Mouse (Mus musculus) lung, embryonic 16.5 days (tissue): Measurements from ENCODE around the gene 6030408B16Rik. TPM values are rescaled to one million over a fixed set of nuclear protein-coding genes. Genes with fewer than 3 reads are reported as not detected.

Source experiments
- ATAC-seq: fragments of 200-750 bp; cut with Nextera tagmentation; 2 replicates; pipeline ENCODE4 v1.8.0; 2017; ENCODE audit warnings: low read depth, mild to moderate bottlenecking, moderate library complexity
- H3K27ac ChIP-seq: fragments of 300-500 bp; sonication (generic); 2 replicates; pipeline ENCODE4 v1.5.1; 2014; ENCODE audit warnings: mild to moderate bottlenecking, control low read depth, low read length
- H3K27me3 ChIP-seq: fragments of 300-500 bp; sonication (generic); 2 replicates; pipeline ENCODE4 v1.6.1; 2014; ENCODE audit warnings: low read depth, low read length, mixed read lengths; ENCODE audit not compliant: control insufficient read depth, insufficient read depth
- H3K36me3 ChIP-seq: fragments of 300-500 bp; sonication (generic); 2 replicates; pipeline ENCODE4 v1.6.1; 2014; ENCODE audit warnings: low read length; ENCODE audit not compliant: control insufficient read depth, insufficient read depth
- H3K4me1 ChIP-seq: fragments of 300-500 bp; sonication (generic); replicated peaks from 2 replicates; pipeline ENCODE4 v1.6.1; 2014; ENCODE audit warnings: low read length, mixed read lengths; ENCODE audit not compliant: control insufficient read depth, insufficient read depth
- H3K4me2 ChIP-seq: fragments of 300-500 bp; sonication (generic); 2 replicates; pipeline ENCODE4 v1.6.1; 2014; ENCODE audit warnings: low read depth, low read length, control low read depth
- H3K4me3 ChIP-seq: fragments of 300-500 bp; sonication (generic); 2 replicates; pipeline ENCODE4 v1.5.1; 2014; ENCODE audit warnings: mild to moderate bottlenecking, low read length, control low read depth
- H3K9ac ChIP-seq: fragments of 300-500 bp; sonication (generic); 2 replicates; pipeline ENCODE4 v1.6.1; 2014; ENCODE audit warnings: low read length, control low read depth
- H3K9me3 ChIP-seq: fragments of 300-500 bp; sonication (generic); 2 replicates; pipeline ENCODE4 v1.6.1; 2016; ENCODE audit warnings: low read length; ENCODE audit not compliant: control insufficient read depth
- WGBS: fragments of 180-500 bp; shearing (Covaris S2); extraction: QIAGEN DNeasy Blood & Tissue Kit; methylation state at CpG from one replicate; pipeline ENCODE4 v1.1.7; 2014; 5-methylcytosine and 5-hydroxymethylcytosine counted together
- polyA plus RNA-seq: library from polyadenylated mRNA; unstranded; fragments of >200 nt; fragmentation: Nextera tagmentation; extraction: Ambion mirVana; gene quantifications from 2 replicates; pipeline ENCODE4 v1.2.1, GENCODE M21; 2015

The 6030408B16Rik gene
- polyA plus RNA-seq, 1 experiment from 2014 or later = 57.2 TPM

- Histone ChIP-seq H3K27me3 (no peaks in the 10 kb centered on the region), H3K4me3 (no peak overlapping the region), H3K36me3 (no peaks in the 10 kb centered on the region), H3K4me1 (peaks cover 10% of the 10 kb centered on the region; the same call in 1 of the 2 replicates), H3K9ac (no peak overlapping the region), H3K9me3 (no peaks in the 10 kb centered on the region), H3K27ac (no peak overlapping the region), H3K4me2 (no peak overlapping the region)
- WGBS = 76% methylated on average over 4 of the region's 4 CpGs
- ATAC-seq = no peak
Observed at GRCm38 (mm10) chr15:101303830-101304229, 10.8 kb downstream of the 6030408B16Rik start.

GRCm38 (mm10) chr15:101306459-101306858, 13.4 kb downstream of the 6030408B16Rik start:
- no peaks in the 10 kb centered on the region for H3K9me3 ChIP-seq
- WGBS = 87% methylated on average over 4 of the region's 4 CpGs
- ATAC-seq = no peak

GRCm38 (mm10) chr15:101308440-101309348, 15.7 kb downstream of the 6030408B16Rik start:
- H3K4me1 ChIP-seq = peaks cover 18% of the 10 kb centered on the region
- WGBS = 45% methylated on average over 13 of the region's 13 CpGs
- ATAC-seq = peak; percentile 75
- H3K9me3 ChIP-seq = no peaks in the 10 kb centered on the region
- H3K36me3 ChIP-seq = no peaks in the 10 kb centered on the region
- peak overlapping the region; percentile 79 for H3K27ac ChIP-seq
- H3K9ac ChIP-seq = no peak overlapping the region
- no peaks in the 10 kb centered on the region for H3K27me3 ChIP-seq
- H3K4me2 ChIP-seq = no peak overlapping the region
- no peak overlapping the region for H3K4me3 ChIP-seq

More at GRCm38 (mm10) chr15:101306459-101306858, 13.4 kb downstream of the 6030408B16Rik start:
- Histone ChIP-seq H3K4me1 (peaks cover 18% of the 10 kb centered on the region), H3K27me3 (no peaks in the 10 kb centered on the region), H3K4me2 (no peak overlapping the region), H3K36me3 (no peaks in the 10 kb centered on the region), H3K4me3 (no peak overlapping the region), H3K9ac (no peak overlapping the region), H3K27ac (no peak overlapping the region)

- Histone ChIP-seq H3K36me3 (no peaks in the 10 kb centered on the region), H3K9me3 (no peaks in the 10 kb centered on the region), H3K27ac (peak overlapping the region; percentile 79), H3K4me1 (peaks cover 18% of the 10 kb centered on the region), H3K9ac (no peak overlapping the region), H3K27me3 (no peaks in the 10 kb centered on the region), H3K4me3 (no peak overlapping the region), H3K4me2 (no peak overlapping the region)
- ATAC-seq = peak; percentile 40; the same call in 1 of the 2 replicates
- WGBS = 32% methylated on average over 5 of the region's 5 CpGs
Observed at GRCm38 (mm10) chr15:101309493-101309892, 16.5 kb downstream of the 6030408B16Rik start.

GRCm38 (mm10) chr15:101311087-101311770, 18.2 kb downstream of the 6030408B16Rik start:
- Histone ChIP-seq H3K4me2 (no peak overlapping the region), H3K4me1 (peaks cover 18% of the 10 kb centered on the region), H3K27me3 (no peaks in the 10 kb centered on the region), H3K9me3 (no peaks in the 10 kb centered on the region), H3K9ac (no peak overlapping the region), H3K27ac (peak overlapping the region; percentile 9), H3K36me3 (no peaks in the 10 kb centered on the region), H3K4me3 (no peak overlapping the region)
- 43% methylated on average over 14 of the region's 15 CpGs for WGBS
- no peak for ATAC-seq

- H3K4me2 ChIP-seq = no peak overlapping the region
- no peak overlapping the region for H3K27ac ChIP-seq
- H3K9ac ChIP-seq = no peak overlapping the region
- H3K4me1 ChIP-seq = peaks cover 18% of the 10 kb centered on the region
- H3K36me3 ChIP-seq = no peaks in the 10 kb centered on the region
- no peak for ATAC-seq
- H3K9me3 ChIP-seq = no peaks in the 10 kb centered on the region
- WGBS = 66% methylated on average over 6 of the region's 6 CpGs
- no peak overlapping the region for H3K4me3 ChIP-seq
- no peaks in the 10 kb centered on the region for H3K27me3 ChIP-seq
Observed at GRCm38 (mm10) chr15:101312006-101312405, 19.0 kb downstream of the 6030408B16Rik start.

- Histone ChIP-seq H3K36me3 (no peaks in the 10 kb centered on the region), H3K27me3 (no peaks in the 10 kb centered on the region), H3K9ac (no peak overlapping the region), H3K27ac (no peak overlapping the region), H3K4me2 (no peak overlapping the region), H3K4me3 (no peak overlapping the region; the same call in 1 of the 2 replicates), H3K9me3 (no peaks in the 10 kb centered on the region), H3K4me1 (peaks cover 4% of the 10 kb centered on the region; the same call in 1 of the 2 replicates)
- peak; percentile 3; the same call in 1 of the 2 replicates for ATAC-seq
- 80% methylated on average over 4 of the region's 4 CpGs for WGBS
Observed at GRCm38 (mm10) chr15:101315378-101315777, 22.4 kb downstream of the 6030408B16Rik start.

- H3K4me3 ChIP-seq = peak overlapping the region; percentile 45
- ATAC-seq = peak; percentile 84
- no peaks in the 10 kb centered on the region for H3K27me3 ChIP-seq
- H3K27ac ChIP-seq = no peak overlapping the region
- H3K36me3 ChIP-seq = no peaks in the 10 kb centered on the region
- peaks cover 9% of the 10 kb centered on the region; the same call in 1 of the 2 replicates for H3K4me1 ChIP-seq
- H3K9me3 ChIP-seq = no peaks in the 10 kb centered on the region
- peak overlapping the region; percentile 46; the same call in 1 of the 2 replicates for H3K9ac ChIP-seq
- H3K4me2 ChIP-seq = peak overlapping the region; percentile 68
- 1% methylated on average over 11 of the region's 11 CpGs for WGBS
Observed at GRCm38 (mm10) chr15:101315832-101316231, 22.8 kb downstream of the 6030408B16Rik start.
